Mouse (Mus musculus) hindbrain, embryonic 16.5 days (tissue): ENCODE data around the gene Csnk2a1. TPM values are rescaled to one million over a fixed set of nuclear protein-coding genes. Genes with fewer than 3 reads are reported as not detected.

Experiments used
- ATAC-seq: fragments of 200-750 bp; cut with Nextera tagmentation; 2 replicates; pipeline ENCODE4 v1.8.0; 2017; ENCODE audit warnings: moderate TSS enrichment, moderate library complexity
- H3K27ac ChIP-seq: fragments of 300-500 bp; sonication (generic); 2 replicates; pipeline ENCODE4 v1.5.1; 2014; ENCODE audit warnings: low read depth, mild to moderate bottlenecking, control low read depth, low read length, moderate library complexity
- H3K27me3 ChIP-seq: fragments of 300-500 bp; sonication (generic); replicated peaks from 2 replicates; pipeline ENCODE4 v1.6.1; 2014; ENCODE audit warnings: low read length; ENCODE audit not compliant: control insufficient read depth, insufficient read depth
- H3K36me3 ChIP-seq: fragments of 300-500 bp; sonication (generic); 2 replicates; pipeline ENCODE4 v1.6.1; 2014; ENCODE audit warnings: mild to moderate bottlenecking, low read length, moderate library complexity, mixed read lengths; ENCODE audit not compliant: control insufficient read depth, insufficient read depth
- H3K4me1 ChIP-seq: fragments of 300-500 bp; sonication (generic); 2 replicates; pipeline ENCODE4 v1.6.1; 2014; ENCODE audit warnings: low read depth, low read length; ENCODE audit not compliant: control insufficient read depth, insufficient read depth
- H3K4me2 ChIP-seq: fragments of 300-500 bp; sonication (generic); 2 replicates; pipeline ENCODE4 v1.6.1; 2014; ENCODE audit warnings: mild to moderate bottlenecking, low read length, control low read depth, moderate library complexity
- H3K4me3 ChIP-seq: fragments of 300-500 bp; sonication (generic); 2 replicates; pipeline ENCODE4 v1.5.1; 2014; ENCODE audit warnings: mild to moderate bottlenecking, low read length, control low read depth, moderate library complexity
- H3K9ac ChIP-seq: fragments of 300-500 bp; sonication (generic); 2 replicates; pipeline ENCODE4 v1.6.1; 2014; ENCODE audit warnings: low read depth, mild to moderate bottlenecking, control low read depth, low read length, moderate library complexity
- H3K9me3 ChIP-seq: fragments of 300-500 bp; sonication (generic); 2 replicates; pipeline ENCODE4 v1.6.1; 2014; ENCODE audit warnings: mild to moderate bottlenecking, low read length, moderate library complexity; ENCODE audit not compliant: control insufficient read depth
- WGBS: fragments of 180-500 bp; shearing (Covaris S2); extraction: QIAGEN DNeasy Blood & Tissue Kit; methylation state at CpG from one replicate; pipeline ENCODE4 v1.1.7; 2014; 5-methylcytosine and 5-hydroxymethylcytosine counted together
- polyA plus RNA-seq: library from polyadenylated mRNA; unstranded; fragments of >200 nt; fragmentation: Nextera tagmentation; extraction: Ambion mirVana; gene quantifications from 2 replicates; pipeline ENCODE4 v1.2.1, GENCODE M21; 2015

The Csnk2a1 gene
- polyA plus RNA-seq, 1 experiment from 2014 or later, result 93.6 TPM

DNA sequence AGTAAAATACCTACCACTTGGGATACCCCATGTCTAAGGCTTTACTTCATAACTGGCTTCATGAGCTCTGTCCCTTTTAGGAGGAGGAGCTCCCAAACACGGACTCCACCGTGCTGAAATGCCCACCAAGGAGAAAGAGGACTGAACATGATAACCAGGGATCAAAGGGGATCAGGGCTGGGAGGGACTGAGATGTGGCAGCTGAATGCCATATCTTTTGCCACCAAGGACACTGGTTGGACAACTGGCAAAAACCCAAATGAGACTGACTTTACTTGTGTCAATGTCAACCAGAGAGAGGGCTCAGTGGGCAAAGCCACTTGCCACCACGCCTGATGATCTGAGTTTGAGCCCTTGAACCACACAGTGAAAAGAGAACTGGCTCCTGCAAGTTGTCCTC lies 98.2 kb downstream of the Csnk2a1 start:
- Histone ChIP-seq H3K4me2 (no peak overlapping the region), H3K4me1 (peaks cover 4% of the 10 kb centered on the region; the same call in 1 of the 2 replicates), H3K27me3 (no peaks in the 10 kb centered on the region), H3K9me3 (no peaks in the 10 kb centered on the region), H3K36me3 (peaks cover 43% of the 10 kb centered on the region), H3K4me3 (no peak overlapping the region), H3K9ac (no peak overlapping the region), H3K27ac (no peak overlapping the region)
- 79% methylated on average over 3 of the region's 3 CpGs for WGBS
- ATAC-seq, result no peak

GRCm38 (mm10) chr2:152326157-152326556 lies 99.5 kb downstream of the Csnk2a1 start:
- Histone ChIP-seq H3K4me3 (no peak overlapping the region), H3K4me2 (no peak overlapping the region), H3K4me1 (peaks cover 13% of the 10 kb centered on the region), H3K27ac (no peak overlapping the region), H3K9ac (no peak overlapping the region), H3K27me3 (no peaks in the 10 kb centered on the region), H3K36me3 (peaks cover 33% of the 10 kb centered on the region), H3K9me3 (no peaks in the 10 kb centered on the region)
- WGBS, result 92% methylated on average over 13 of the region's 13 CpGs
- no peak for ATAC-seq

DNA sequence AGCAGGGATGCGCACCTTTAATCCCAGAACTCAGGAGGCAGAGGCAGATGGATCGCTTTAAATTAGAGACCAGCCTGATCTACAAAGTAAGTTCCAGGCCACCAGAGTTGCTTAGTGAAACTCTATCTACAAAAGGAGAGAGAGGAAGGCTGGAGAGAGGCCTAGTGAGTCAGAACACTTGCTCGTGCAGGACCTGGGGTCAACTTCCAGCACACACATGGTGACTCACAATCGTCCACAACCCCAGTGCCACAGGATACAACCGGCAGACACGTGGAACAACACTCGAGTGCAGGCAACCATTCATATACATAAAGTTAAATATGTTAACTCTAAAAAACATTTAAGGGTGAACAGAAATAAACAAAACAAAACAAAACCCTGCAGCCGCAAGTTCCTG lies 100.0 kb downstream of the Csnk2a1 start:
- WGBS, result 93% methylated on average over 8 of the region's 8 CpGs
- H3K27ac ChIP-seq, result no peak overlapping the region
- no peak overlapping the region for H3K9ac ChIP-seq
- no peak for ATAC-seq
- H3K27me3 ChIP-seq, result no peaks in the 10 kb centered on the region
- H3K4me1 ChIP-seq, result peaks cover 18% of the 10 kb centered on the region
- H3K4me2 ChIP-seq, result no peak overlapping the region
- no peak overlapping the region for H3K4me3 ChIP-seq
- H3K9me3 ChIP-seq, result no peaks in the 10 kb centered on the region
- H3K36me3 ChIP-seq, result peaks cover 32% of the 10 kb centered on the region

DNA sequence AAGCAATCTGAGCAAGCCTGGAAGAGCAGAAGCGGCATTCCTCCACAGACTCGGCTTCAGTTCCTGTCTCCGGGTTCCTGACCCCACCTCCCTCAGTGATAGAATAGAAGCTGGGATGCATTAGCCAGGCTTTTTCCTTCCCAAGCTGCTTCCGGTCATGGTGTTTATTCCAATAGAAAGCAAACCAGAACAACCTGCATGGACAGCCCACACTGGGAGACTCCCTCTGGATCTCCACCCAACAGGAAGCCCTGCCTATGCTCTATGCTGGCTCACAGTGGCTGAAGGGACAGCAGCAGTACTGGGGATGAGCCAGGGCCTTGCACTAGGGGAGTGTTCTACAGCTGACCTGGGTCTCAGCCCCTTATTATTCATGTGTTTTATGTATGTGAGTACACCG lies 101.3 kb downstream of the Csnk2a1 start:
- H3K27me3 ChIP-seq, result no peaks in the 10 kb centered on the region
- H3K9me3 ChIP-seq, result no peaks in the 10 kb centered on the region
- H3K4me2 ChIP-seq, result no peak overlapping the region
- H3K4me3 ChIP-seq, result no peak overlapping the region
- H3K9ac ChIP-seq, result no peak overlapping the region
- WGBS, result 83% methylated on average over 5 of the region's 5 CpGs
- peaks cover 18% of the 10 kb centered on the region for H3K4me1 ChIP-seq
- no peak overlapping the region for H3K27ac ChIP-seq
- no peak for ATAC-seq
- peaks cover 32% of the 10 kb centered on the region for H3K36me3 ChIP-seq

- no peak for ATAC-seq
- H3K9ac ChIP-seq, result no peak overlapping the region
- WGBS, result 73% methylated on average over 7 of the region's 7 CpGs
- peaks cover 15% of the 10 kb centered on the region for H3K36me3 ChIP-seq
- H3K4me1 ChIP-seq, result peaks cover 18% of the 10 kb centered on the region
- no peak overlapping the region for H3K27ac ChIP-seq
- peak overlapping the region; percentile 81 for H3K4me3 ChIP-seq
- H3K27me3 ChIP-seq, result no peaks in the 10 kb centered on the region
- H3K4me2 ChIP-seq, result peak overlapping the region; percentile 93
- no peaks in the 10 kb centered on the region for H3K9me3 ChIP-seq
These were observed 104.3 kb downstream of the Csnk2a1 start for GRCm38 (mm10) chr2:152330858-152331423.

Other genes starting within 250 kb of the Csnk2a1 start
- gene Fam110a, start 246.6 kb upstream of the Csnk2a1 start, polyA plus RNA-seq, result 43.4 and 45.9 TPM in 2 replicates
- 1.8 and 2.3 TPM in 2 replicates for gene Slc52a3, start 230.3 kb upstream of the Csnk2a1 start, polyA plus RNA-seq
- gene Scrt2, start 145.3 kb upstream of the Csnk2a1 start, polyA plus RNA-seq, result 7.6 and 8.0 TPM in 2 replicates
- 28.6 and 32.1 TPM in 2 replicates for gene Srxn1, start 121.3 kb upstream of the Csnk2a1 start, polyA plus RNA-seq
- 1.3 TPM in 2 replicates for gene Tcf15, start 83.3 kb upstream of the Csnk2a1 start, polyA plus RNA-seq
- 31.2 and 33.9 TPM in 2 replicates for gene Tbc1d20, start 67.0 kb downstream of the Csnk2a1 start, polyA plus RNA-seq
- 92.1 and 100 TPM in 2 replicates for gene Rbck1, start 105.8 kb downstream of the Csnk2a1 start, polyA plus RNA-seq
- gene Trib3, start 117.2 kb downstream of the Csnk2a1 start, polyA plus RNA-seq, result 2.1 and 2.2 TPM in 2 replicates
- gene Nrsn2, start 149.8 kb downstream of the Csnk2a1 start, polyA plus RNA-seq, result 72.0 and 74.0 TPM in 2 replicates
- gene Sox12, start 171.2 kb downstream of the Csnk2a1 start, polyA plus RNA-seq, result 10.5 and 11.8 TPM in 2 replicates
- gene Zcchc3, start 188.2 kb downstream of the Csnk2a1 start, polyA plus RNA-seq, result 12.5 and 13.8 TPM in 2 replicates
- 3.1 and 4.1 TPM in 2 replicates for gene 6820408C15Rik, start 188.7 kb downstream of the Csnk2a1 start, polyA plus RNA-seq
- not detected in 2 replicates for gene Defb23, start 237.8 kb downstream of the Csnk2a1 start, polyA plus RNA-seq